Mouse (Mus musculus): Measurements from ENCODE around the gene Oog3.

Gene Oog3

DNA sequence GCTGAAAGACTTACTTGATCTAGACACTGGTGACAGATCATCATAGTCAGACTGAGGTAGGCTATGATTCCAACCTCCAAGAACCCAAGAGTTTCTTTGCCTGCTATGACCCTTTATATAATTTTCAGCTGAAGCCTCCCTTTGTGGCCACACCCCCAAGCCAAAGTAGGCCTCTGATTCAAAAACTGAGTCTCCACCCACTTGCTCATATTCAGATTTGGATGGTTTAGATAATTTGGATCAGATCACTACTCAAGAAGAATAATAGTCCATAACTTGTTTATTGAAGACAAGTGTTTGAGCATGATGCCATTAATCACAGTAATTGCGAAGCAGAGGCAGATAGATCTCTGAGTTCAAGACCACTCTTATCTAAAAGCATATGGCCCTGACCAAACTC is at the start of gene Oog3:
Oog3 (minus strand) TSS at position 101 of the 400 bp plus-strand sequence.
- DNase-seq (ENCODE audit: low spot score in 2 of 2) = no peak

- no peak for DNase-seq (ENCODE audit: low spot score in 2 of 2)
These were observed 28.0 kb upstream of the Oog3 start, which contains the start of gene Oog2 for GRCm38 (mm10) chr4:144190419-144190818. Oog2 (plus strand) TSS chr4:144190719.
